Mouse (Mus musculus) embryo, embryonic 11.5 days (tissue): ENCODE results near the gene Rtkn2.

Source experiments
- DNase-seq: peaks from one replicate; pipeline ENCODE4 v3.0.0-alpha.2; 2012; ENCODE audit warnings: low read depth, low spot score

Rtkn2 gene

DNA sequence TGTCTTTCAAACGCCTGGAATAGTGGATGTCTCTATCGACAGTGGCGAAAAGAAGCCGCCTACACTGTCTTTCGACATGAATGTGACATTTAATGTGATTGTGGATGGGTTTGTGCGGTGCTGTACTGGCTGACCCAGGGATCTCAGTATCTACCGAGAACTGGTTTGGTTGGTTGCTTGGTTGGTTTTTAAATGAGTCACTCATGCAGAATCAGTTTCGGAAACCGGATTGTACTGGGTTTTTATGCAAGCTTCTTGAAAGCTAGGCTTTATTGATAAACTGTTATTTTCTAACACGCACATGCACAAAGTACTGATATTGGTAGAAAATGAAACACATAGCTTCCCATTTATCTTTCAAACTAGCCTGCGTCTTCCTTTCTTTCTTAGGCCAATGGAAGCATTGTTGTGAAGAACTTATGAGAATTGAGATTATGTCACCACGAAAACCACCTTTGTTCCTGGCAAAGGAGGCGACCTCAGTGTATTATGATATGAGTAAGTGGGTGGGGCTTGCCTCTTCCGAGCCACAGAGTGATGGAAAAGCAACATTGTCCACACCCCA lies 60.4 kb downstream of the Rtkn2 start:
- DNase-seq, result no peak

DNA sequence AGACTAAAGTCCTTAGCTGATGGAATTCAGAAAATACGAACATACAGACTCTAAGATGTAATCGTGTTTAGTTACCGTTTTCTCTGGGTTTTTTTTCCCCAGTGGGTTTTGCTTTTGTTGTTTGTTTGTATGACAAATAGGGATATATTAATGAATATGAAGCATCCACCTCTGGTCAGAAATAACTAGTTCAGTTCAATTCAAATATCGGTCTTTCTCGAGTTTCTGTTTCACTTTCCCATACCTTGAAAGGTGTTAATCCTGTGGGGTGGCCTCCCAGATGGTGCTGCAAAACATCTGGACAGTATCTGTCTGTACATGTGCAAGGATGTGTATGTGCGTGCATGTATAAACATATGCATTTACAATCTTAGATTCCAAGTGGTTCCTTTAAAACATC lies 61.0 kb downstream of the Rtkn2 start:
- no peak for DNase-seq

DNA sequence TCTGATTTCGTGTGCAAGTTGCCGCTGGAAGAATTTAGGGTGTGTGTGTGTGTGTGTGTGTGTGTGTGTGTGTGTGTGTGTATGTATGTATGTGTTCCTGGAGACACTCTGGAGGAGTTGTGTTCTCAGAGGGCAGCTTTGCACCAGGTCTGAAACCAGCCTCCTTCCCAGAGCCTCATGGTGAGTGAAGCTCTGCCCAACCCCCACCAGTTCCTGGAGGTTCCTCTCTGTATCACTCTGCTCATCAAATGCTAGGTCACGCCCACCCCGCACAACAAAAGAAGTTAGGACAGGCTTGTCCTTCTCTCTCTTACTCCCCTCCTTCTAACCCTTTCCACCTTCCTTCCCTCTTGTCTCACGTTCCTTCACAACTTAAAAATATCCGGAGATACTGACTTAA lies 64.6 kb downstream of the Rtkn2 start:
- DNase-seq, result no peak

DNA sequence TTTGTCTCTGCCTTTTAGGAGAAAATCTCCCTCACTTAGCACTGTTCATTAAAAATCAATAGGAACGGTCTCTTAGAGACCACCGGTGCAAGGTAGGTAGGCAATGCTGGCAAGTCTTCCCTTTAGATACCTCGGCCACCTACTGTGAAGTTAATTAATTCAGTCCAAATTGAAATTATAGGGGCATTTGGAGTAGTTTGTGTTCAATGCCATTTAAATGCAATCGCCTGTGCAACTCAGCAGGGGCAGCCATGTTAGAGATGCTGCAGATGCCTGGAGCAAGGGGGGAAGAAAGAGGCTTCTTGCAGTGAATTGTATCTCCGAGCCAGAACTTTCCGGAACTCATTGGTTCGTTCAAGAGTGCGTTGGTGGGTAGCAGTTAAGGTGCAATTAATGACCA lies 65.5 kb downstream of the Rtkn2 start:
- no peak for DNase-seq

DNA sequence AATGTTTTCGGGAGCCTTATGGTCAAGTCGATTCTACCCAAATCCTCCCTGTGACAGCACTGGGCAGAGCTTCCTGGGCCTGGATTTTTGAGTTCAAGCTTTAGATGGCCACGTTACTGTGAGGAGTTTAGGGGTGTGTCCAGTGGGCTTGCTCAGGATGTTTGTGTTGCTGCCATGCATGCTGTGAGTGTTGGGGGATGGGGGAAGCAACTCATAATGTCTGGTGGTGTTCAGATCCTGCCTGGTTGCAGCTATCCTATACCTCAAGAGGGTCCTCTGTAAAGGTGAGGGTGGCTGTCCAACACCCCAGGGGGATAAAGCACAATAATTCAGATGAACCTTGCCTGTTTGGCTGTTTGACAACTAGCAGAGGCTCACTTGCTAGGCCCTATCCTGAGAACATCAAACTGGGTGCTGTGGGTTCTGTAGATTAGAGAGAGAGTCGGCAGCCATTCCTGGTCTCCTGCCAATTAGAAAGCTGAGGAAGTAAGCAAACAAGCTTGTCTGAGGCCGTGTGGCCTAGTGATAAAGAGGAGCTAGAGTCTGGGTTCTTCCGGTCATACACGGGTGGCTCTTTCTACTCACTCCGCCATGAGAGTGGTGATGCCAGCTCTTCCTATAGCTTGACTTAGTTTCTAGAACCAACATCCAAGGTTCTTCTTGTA lies 69.4 kb downstream of the Rtkn2 start:
- DNase-seq, result no peak

DNA sequence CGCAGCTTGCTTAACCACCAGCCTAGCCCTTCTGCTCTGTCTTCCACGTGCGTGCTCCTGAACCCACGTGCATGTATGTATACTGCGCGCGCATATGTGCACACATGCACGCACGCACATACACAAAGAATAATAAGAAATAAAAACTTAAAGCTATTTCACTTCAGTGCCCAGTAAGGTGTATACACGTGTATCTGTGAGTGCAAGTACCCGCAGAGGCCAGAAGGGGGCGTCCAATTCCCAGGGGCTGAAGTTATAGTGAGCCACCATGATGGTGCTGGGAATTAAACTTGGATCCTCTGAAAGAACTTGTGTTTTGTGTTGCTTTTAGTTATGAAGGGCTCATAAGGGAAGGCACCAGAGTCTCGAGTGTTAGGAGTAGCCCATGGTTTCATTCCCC lies 71.5 kb downstream of the Rtkn2 start:
- DNase-seq, result no peak

DNA sequence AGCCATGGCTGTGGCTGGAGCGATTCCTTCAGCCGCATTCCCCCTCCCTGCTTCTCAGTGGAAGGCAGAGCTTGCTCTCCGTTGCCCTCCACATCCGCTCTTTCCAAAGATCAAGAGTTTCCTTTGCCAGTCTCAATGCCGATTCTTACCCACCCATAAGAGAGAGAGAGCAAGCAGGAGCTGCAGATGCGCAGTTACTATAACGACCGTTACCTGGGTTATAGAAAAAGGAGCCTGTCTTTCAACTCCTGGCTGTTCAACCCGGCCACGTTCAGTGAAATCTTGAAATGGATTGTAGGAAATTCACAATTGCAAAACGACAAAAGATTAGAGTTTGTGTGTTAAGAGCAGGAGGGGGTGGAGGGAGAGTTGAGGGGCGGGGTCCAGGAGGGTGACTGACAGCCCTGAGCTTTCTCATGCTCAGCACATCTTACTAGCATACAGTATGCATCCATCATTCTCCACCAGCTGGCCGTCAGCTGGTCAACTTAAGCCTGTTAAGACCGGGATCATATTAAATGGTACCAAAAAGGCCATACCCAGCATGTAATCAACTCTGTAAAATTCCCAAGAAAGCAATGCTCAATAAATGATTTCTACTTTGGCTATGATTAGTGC lies 72.1 kb downstream of the Rtkn2 start:
- no peak for DNase-seq

DNA sequence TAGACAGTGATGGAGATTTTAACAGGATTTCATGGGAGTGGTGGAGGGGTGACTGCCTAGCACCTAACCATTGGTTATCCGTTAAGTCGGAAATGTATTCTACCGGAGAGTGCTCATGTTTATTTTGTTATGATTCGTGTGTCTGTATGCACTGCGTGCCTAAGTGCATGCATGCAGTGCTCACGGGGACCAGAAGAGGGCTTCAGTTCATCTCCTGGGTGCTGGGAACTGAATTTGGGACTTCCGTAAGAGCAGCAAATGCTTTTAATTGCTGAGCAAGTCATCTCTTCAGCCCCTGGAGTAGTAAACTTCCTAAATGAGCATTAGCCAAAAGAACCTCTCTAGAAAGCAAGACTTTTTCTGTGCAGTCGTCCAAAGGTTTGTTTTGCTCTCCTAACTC lies 72.9 kb downstream of the Rtkn2 start:
- DNase-seq, result no peak

DNA sequence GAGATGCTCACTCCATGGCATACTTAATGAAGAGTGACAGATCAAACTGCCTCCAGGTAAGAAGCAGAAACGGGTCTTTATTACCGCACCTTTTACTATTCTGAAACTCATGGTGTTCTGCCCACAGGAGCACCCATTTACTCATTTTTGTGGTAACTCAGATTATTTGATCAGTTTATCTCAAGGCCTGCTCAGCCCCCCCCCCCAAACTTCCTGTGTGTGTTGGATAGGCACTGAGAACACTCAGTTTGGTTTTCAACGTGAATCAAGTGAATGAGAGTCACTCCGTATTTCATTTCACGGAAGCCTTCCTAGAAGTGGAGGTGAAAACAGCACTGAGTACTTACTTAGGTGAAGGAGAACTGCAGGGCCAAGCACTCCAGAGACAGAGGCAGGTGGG lies 74.8 kb downstream of the Rtkn2 start:
- DNase-seq, result no peak

DNA sequence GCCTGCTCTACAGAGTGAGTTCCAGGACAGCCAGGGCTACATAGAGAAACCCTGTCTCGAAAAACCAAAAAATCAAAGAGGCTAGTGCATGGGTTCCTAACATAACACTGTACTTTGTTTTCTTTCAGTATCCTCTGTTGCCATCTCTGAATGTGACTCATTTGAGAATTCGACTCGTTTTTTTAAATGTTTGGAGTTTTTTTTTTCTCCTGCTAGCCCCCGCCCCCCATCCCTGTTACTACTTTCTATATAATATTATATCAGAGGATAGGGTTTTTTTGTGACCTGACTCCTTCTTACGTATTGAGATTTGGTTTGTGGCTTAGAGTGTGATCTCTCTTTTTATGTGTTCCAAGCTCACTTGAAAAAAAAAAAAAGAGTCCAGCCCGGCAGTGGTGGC lies 75.3 kb downstream of the Rtkn2 start:
- DNase-seq, result no peak

DNA sequence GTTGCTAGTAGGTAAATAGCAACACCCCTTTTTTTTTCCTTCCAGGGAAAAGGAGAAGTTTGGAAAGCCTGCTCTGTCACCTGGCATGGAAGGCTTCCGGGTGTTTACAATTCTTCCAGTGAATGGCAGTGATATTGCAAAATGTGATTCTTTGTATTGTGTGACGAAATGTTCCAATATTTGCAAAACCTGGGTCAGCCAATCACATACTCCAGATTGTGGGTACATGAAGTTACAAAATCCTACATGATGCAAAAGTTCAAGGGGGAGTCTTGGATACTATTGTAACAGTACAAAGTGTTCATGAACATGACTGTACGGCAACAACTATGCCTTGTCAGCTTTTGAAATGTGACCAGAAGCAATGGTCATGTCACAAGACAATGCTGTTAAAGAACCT lies 78.5 kb downstream of the Rtkn2 start:
- no peak for DNase-seq

DNA sequence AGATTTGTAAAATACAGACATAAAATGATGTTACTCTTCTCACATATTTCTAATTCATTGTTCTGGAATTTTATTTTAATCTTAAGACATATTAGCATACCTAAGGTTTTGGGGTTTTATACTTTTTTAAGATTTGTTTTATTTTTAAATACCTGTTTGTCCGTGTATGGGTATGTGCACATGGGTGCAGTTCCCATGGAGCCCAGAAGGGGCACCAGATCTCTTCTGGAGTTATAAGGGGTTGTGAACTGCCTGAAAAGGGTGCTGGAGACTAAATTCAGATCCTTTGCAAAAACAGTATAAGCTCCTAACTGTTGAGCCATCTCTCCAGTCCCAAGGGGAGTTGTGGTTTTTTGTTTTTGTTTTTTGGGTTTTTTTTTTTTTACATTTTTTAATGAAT lies 79.0 kb downstream of the Rtkn2 start:
- DNase-seq, result no peak

DNA sequence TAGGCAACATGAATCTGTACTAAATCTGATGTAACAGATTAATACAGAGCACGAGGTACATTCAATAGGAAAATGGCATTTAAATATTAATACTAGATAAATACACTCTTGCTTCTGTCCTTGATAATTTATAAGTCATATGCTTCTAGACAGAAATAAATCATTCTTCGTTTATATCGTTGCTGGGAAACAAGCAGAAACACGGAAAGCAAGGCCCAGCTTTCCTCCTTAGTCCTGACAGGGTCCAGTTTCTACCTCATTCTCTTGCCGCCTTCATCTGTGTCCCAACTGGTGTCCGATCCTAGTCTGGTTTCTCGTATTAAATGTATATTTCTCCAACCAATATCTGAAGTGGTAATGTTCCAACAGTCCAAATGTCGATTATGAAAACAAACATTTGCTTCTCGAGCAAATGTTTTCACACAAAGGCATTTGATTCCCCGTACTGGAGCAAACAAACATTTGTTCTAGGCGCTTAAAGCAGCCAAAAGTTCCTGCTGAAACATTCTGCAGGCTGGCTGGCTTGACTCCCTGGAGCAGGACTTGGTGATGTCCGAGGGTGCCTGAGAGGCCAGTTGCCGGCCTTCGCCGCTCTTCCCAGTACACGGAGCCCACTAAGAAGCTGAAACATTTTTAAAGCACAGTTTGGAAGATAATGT lies 81.3 kb downstream of the Rtkn2 start:
- no peak for DNase-seq

DNA sequence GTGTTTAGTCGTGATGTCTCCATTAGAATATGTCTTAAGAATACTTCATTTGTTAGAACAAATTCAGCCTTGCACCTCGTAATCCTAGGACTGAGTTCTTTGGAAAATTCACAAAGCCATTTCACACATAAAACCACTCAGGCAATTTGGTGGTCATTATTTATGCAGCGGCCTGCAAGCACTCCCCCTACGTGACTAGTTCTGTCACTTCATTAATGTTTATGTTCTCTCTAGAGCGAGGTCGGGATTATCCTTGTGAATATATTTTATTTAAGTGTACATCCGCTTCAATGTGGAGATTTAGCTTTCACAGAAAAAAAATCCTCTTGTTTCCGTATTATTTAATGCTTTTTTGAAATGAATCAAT lies 81.9 kb downstream of the Rtkn2 start:
- no peak for DNase-seq

DNA sequence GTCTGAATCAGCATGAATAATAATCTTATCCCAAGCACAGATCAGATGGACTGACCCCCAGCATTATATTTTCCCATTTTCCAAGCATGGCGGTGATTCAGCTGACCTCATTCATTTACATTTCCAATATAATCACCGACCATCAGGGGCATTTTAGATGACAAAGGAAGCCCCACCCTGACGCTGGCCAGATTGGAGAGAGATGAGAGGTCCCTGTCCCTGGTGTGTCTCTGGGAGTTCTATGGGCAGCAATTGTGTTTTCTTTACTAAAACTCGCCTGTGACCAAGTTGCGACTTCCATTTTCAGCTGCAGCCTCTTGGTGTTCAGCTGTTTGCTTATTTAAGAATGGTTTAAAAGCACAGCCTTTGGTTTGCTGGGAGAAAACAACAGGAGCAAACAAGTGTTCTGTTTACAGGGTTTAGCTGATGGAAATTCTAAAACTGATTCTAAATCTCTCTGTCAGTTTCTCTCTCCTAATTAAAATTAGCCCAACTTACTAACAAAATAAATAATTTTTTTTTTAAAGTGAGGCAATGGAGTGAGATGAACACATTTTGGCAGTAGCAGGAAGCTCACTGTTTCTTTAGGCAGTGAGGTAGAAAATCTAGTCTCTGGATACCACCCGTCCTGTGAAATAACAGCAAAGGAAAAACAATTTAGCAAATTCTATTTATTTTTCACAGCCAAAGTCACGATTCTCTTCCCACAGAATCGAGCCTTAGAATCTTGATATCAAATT lies 84.6 kb downstream of the Rtkn2 start:
- no peak for DNase-seq

DNA sequence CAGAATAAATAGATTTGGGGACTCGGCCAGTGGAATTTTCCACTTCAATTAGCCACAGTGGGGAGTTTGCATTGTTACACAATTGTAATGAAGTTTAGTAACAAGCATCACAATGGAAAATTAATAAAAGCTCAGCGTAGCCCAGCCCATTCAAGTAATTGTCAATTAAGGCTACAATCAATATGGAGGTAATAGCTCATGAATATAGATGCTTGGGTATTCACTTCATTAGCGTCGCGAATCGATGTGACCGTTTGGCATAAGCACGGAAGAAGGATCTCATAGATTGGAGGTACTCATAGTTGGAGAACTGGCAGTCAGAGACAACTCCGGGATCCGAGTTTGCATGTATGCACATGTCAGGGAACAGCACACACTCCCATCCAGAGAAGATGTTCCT lies 85.2 kb downstream of the Rtkn2 start:
- DNase-seq, result no peak

DNA sequence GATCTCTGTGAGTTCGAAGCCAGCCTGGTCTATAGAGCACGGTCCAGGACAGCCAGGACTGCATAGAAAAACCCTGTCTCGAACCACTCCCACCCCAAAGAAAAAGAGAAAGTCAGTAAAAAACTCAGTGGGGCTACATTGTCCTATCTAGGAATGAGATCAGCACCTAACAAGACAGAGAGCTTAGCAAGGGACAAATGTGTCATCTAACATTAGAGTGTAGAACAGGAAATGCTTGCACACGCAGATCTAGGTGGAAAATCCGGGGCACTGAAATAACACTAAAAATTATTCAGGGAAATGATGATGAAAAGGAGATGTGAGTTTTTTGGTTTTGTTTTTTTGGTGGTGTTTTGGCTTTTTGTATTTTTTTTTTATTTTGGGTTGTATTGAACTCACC lies 86.8 kb downstream of the Rtkn2 start:
- DNase-seq, result no peak

DNA sequence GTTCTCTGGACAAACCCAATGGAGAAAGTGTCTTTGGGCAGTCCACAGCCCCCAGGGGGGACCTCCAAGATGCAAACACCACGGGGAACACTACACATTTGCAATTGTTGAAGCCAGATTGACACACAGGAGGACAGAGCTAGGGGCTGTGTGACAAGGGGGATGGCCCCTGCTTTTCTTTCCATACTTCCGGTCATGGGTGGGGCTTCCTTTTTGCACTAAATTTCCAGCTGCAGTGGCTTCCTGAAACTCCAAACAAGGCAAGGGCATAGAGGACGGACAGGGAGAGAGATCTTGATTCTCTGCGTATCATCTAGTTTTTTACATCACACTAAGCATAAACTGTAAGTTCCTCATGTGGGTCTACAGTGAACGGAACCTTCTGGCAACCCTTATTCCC lies 88.6 kb downstream of the Rtkn2 start:
- DNase-seq, result no peak

DNA sequence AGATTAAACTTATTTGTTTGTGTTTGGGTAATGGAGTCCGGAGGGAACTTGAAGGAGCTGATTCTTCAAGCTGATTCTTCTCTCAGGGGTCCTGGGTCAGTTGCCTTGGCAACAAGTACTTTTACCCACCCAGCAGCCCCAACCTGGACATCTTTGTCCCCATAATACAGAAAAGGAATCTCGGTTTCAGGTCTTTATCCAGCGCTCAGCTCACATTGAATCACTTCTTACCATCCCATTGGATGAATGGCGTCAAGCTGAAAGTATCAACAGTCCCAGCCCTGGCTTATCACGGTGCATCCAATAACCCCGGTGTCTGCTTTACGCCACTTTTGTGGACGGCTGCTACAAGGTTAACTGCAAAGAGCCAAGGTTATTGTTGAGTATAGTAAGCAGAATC lies 89.1 kb downstream of the Rtkn2 start:
- no peak for DNase-seq

DNA sequence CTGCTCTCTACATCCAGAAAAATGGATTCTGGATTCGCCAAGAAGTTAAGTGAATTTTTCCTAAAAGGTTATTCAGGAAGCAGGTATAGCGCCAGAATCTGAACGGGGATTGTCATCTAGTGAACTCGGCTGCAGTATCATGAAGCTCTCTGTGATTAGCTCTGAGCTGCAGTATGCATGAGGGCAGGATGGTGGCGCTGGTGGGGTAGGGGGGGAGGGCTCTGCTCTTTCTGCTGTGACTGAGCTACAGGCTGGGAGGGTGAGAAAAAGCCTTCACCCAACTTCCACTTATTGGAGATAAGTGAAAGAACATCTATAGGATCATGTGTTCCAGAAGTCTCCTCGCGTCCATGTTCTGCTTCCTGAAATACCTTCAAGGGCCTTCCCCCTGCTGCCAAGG lies 91.7 kb downstream of the Rtkn2 start:
- no peak for DNase-seq

DNA sequence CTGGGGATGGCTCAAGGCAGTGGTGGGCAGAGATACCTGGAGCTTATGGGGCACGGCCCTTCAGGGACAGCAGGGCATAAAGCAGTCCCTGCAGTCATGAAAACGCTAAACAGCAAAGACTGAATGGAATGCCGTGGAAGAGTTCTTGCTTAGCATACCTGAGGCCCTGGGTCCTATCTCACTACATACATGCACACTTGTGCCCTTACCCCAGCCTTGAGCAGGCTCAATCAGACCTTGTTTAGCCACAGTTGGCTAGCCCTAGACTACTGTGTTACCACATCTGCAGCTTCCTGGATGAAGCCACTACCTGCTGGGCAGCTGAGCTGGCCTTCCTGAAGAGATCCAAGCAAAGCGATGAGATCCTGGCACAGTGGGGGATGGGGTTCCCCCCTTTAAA lies 93.3 kb downstream of the Rtkn2 start:
- no peak for DNase-seq

DNA sequence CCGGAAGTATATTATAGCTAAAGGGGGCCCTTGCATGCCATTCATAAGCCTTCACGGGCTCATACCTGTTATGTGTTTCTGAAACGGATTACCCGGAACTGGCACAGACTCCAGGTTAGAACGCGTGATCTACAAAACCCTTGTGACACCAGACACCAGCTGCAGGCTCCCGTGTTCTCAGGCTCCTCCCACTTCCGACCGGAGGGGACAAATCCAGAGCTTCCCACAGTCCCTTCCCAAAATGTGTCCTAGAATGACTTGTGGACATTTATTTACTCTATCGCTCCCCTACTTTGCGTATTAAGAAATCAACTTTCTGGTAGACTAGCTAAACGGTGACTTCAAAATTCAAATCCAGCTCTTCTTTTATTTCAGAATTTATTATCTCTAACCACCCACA lies 94.9 kb downstream of the Rtkn2 start:
- no peak for DNase-seq

DNA sequence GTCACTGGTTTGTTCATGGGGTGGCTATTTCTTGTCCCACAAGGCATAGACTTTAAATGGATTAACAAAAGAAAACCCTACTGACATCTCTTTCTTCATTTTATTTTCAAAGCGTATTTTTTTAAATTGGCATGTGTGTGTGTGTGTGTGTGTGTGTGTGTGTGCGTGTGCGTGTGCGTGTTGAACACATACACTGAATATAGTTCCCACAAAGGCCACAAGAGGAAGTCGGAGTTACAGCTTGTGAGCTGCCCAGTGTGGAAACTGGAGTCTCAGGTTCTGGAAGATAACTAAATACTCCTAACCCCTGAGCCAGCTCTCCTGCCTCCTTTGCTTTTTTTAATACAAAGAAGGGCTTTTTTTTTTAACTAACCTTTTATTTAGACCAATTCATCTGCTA lies 95.8 kb downstream of the Rtkn2 start:
- no peak for DNase-seq
